Mouse (Mus musculus): Measurements from ENCODE around the gene Gpr61. TPM values are rescaled to one million over a fixed set of nuclear protein-coding genes. Genes with fewer than 3 reads are reported as not detected.
A peak's percentile ranks its signal among the peaks of the same experiment; 100 is the strongest.

Gene Gpr61
- polyA plus RNA-seq, 1 experiment from 2014 or later: 0.04 TPM

GRCm38 (mm10) chr3:108164091-108164490, 9.4 kb upstream of the Gpr61 start:
- POLR2A ChIA-PET: interaction anchor here (0.7 to 2.0 kb wide), 10 partner anchors 9 to 239 kb away, joined by 3 to 11 read pairs (median 4); partner anchors contain the start of genes Amigo1, Atxn7l2, Cyb561d1 and Gpr61
- ATAC-seq (no peak), DNase-seq (ENCODE audit: low read depth, low spot score) (no peak)
- peaks cover 5% of the 10 kb centered on the region for H3K27me3 ChIP-seq
- CTCF ChIA-PET: interaction anchor here (0.7 to 10.4 kb wide), 27 partner anchors 9 to 281 kb away, joined by 3 to 247 read pairs (median 5); partner anchors contain the start of genes Atxn7l2, Cyb561d1, Gnai3 and Gnat2
- in situ Hi-C loops (cut with MboI; ENCODE audit: low pct_unique_long_range_greater_than_20kb): loop anchor here (5.0 kb wide), 1 partner anchor 88 kb away; no protein-coding TSS in a partner anchor
- no peak for TF ChIP-seq CTCF (IDR thresholded peaks at IDR 0.05)

GRCm38 (mm10) chr3:108158383-108159037, 3.8 kb upstream of the Gpr61 start:
- DNase-seq (ENCODE audit: low read depth, low spot score): no peak
- POLR2A ChIA-PET: interaction anchor here (0.6 to 1.0 kb wide), 3 partner anchors 10 to 289 kb away, joined by 3 to 4 read pairs (median 3); no protein-coding TSS in a partner anchor
- no peak for TF ChIP-seq CTCF (IDR thresholded peaks at IDR 0.05)
- peaks cover 5% of the 10 kb centered on the region for H3K27me3 ChIP-seq
- in situ Hi-C loops (cut with MboI; ENCODE audit: low pct_unique_long_range_greater_than_20kb): no loop called here
- ATAC-seq: no peak
- CTCF ChIA-PET: interaction anchor here (0.8 to 1.3 kb wide), 3 partner anchors 10 to 43 kb away, joined by 3 to 6 read pairs (median 3); partner anchors contain the start of gene Cyb561d1

GRCm38 (mm10) chr3:108152290-108152689, 2.4 kb downstream of the Gpr61 start:
- ATAC-seq (no peak), DNase-seq (ENCODE audit: low read depth, low spot score) (no peak)
- TF ChIP-seq CTCF (IDR thresholded peaks at IDR 0.05): no peak
- POLR2A ChIA-PET: interaction anchor here (1.0 kb wide), 1 partner anchor 11 kb away, joined by 3 read pairs; no protein-coding TSS in a partner anchor
- in situ Hi-C loops (cut with MboI; ENCODE audit: low pct_unique_long_range_greater_than_20kb): no loop called here
- CTCF ChIA-PET: interaction anchor here (10.1 kb wide), 1 partner anchor 13 kb away, joined by 72 read pairs; no protein-coding TSS in a partner anchor
- no peaks in the 10 kb centered on the region for H3K27me3 ChIP-seq

- ChIA-PET POLR2A (interaction anchor here (0.6 to 1.5 kb wide), 6 partner anchors 12 to 580 kb away, joined by 3 to 10 read pairs (median 4); no protein-coding TSS in a partner anchor), CTCF (interaction anchor here (0.6 to 10.1 kb wide), 51 partner anchors 7 to 284 kb away, joined by 3 to 72 read pairs (median 4); partner anchors contain the start of genes Cyb561d1 and Gpr61)
- no peaks in the 10 kb centered on the region for H3K27me3 ChIP-seq
- in situ Hi-C loops (cut with MboI; ENCODE audit: low pct_unique_long_range_greater_than_20kb): loop anchor here (5.0 to 10.0 kb wide), 4 partner anchors 65 to 443 kb away; no protein-coding TSS in a partner anchor
- no peak for ATAC-seq
- DNase-seq (ENCODE audit: low read depth, low spot score): peak; percentile 69
- no peak for TF ChIP-seq CTCF (IDR thresholded peaks at IDR 0.05)
These were observed 7.1 kb downstream of the Gpr61 start for GRCm38 (mm10) chr3:108147386-108148235.

GRCm38 (mm10) chr3:108146671-108147070, 8.0 kb downstream of the Gpr61 start:
- DNase-seq (ENCODE audit: low read depth, low spot score) (no peak), ATAC-seq (no peak)
- POLR2A ChIA-PET: interaction anchor here (0.8 to 3.1 kb wide), 7 partner anchors 17 to 78 kb away, joined by 3 to 21 read pairs (median 7); partner anchors contain the start of genes Ampd2 and Cyb561d1
- no peak for TF ChIP-seq CTCF (IDR thresholded peaks at IDR 0.05)
- in situ Hi-C loops (cut with MboI; ENCODE audit: low pct_unique_long_range_greater_than_20kb): loop anchor here (5.0 to 10.0 kb wide), 4 partner anchors 64 to 442 kb away; no protein-coding TSS in a partner anchor
- H3K27me3 ChIP-seq: no peaks in the 10 kb centered on the region
- CTCF ChIA-PET: interaction anchor here (1.0 to 6.0 kb wide), 17 partner anchors 8 to 280 kb away, joined by 3 to 45 read pairs (median 5); partner anchors contain the start of gene Gpr61

GRCm38 (mm10) chr3:108145534-108146445, 8.9 kb downstream of the Gpr61 start, which contains the start of gene Gnai3:
Gene Gnai3, minus strand, starts transcription at chr3:108146146.
- DNase-seq (ENCODE audit: low read depth, low spot score) (peak; percentile 80), ATAC-seq (peak; percentile 97)
- no peak for TF ChIP-seq CTCF (IDR thresholded peaks at IDR 0.05)

GRCm38 (mm10) chr3:108140786-108141185, 13.9 kb downstream of the Gpr61 start:
- DNase-seq (ENCODE audit: low read depth, low spot score) (no peak), ATAC-seq (no peak)
- CTCF ChIA-PET: no interaction called here
- in situ Hi-C loops (cut with MboI; ENCODE audit: low pct_unique_long_range_greater_than_20kb): loop anchor here (10.0 kb wide), 1 partner anchor 436 kb away; no protein-coding TSS in a partner anchor
- POLR2A ChIA-PET: no interaction called here
- no peak for TF ChIP-seq CTCF (IDR thresholded peaks at IDR 0.05)
- no peaks in the 10 kb centered on the region for H3K27me3 ChIP-seq

More at GRCm38 (mm10) chr3:108145534-108146445, 8.9 kb downstream of the Gpr61 start, which contains the start of gene Gnai3:
- POLR2A ChIA-PET: interaction anchor here (1.0 to 3.1 kb wide), 8 partner anchors 10 to 64 kb away, joined by 4 to 21 read pairs (median 7); partner anchors contain the start of genes Ampd2, Cyb561d1 and Gnat2
- H3K27me3 ChIP-seq: no peaks in the 10 kb centered on the region
- CTCF ChIA-PET: interaction anchor here (1.0 to 6.0 kb wide), 13 partner anchors 9 to 277 kb away, joined by 3 to 45 read pairs (median 6); partner anchors contain the start of gene Gpr61
- in situ Hi-C loops (cut with MboI; ENCODE audit: low pct_unique_long_range_greater_than_20kb): loop anchor here (5.0 to 10.0 kb wide), 4 partner anchors 63 to 441 kb away; no protein-coding TSS in a partner anchor

- ATAC-seq: no peak
- CTCF ChIA-PET: interaction anchor here (1.3 to 1.4 kb wide), 4 partner anchors 11 to 579 kb away, joined by 3 to 4 read pairs (median 4); no protein-coding TSS in a partner anchor
- POLR2A ChIA-PET: no interaction called here
- H3K27me3 ChIP-seq: no peaks in the 10 kb centered on the region
- no peak for TF ChIP-seq CTCF (IDR thresholded peaks at IDR 0.05)
- in situ Hi-C loops (cut with MboI; ENCODE audit: low pct_unique_long_range_greater_than_20kb): no loop called here
- DNase-seq (ENCODE audit: low read depth, low spot score): no peak
These were observed 15.6 kb downstream of the Gpr61 start for GRCm38 (mm10) chr3:108139113-108139512.

Measured in Patski (cell line).